Mouse (Mus musculus) central nervous system, embryonic 11.5 days (tissue): ENCODE measurements around the gene Trim17. TPM values are rescaled to one million over a fixed set of nuclear protein-coding genes. Genes with fewer than 3 reads are reported as not detected.

ENCODE experiments used
- polyA plus RNA-seq: library from polyadenylated mRNA; depleted of rRNA; stranded (reverse); fragments of >200 nt; gene quantifications from 2 replicates; pipeline ENCODE4 v1.2.3, GENCODE M21; 2012; rRNA removed

Gene Trim17
- 0.31 and 0.61 TPM in 2 replicates for polyA plus RNA-seq

GRCm38 (mm10) chr11:58954420-58955142 lies at the start of gene Trim17, which contains the start of gene Hist3h2a:
Trim17 (plus strand) TSS chr11:58954685.
Hist3h2a (plus strand) TSS chr11:58954685.

GRCm38 (mm10) chr11:58917745-58918366 lies 36.6 kb upstream of the Trim17 start, which contains the start of gene Btnl10:
Btnl10 (plus strand) TSS chr11:58917908.

GRCm38 (mm10) chr11:58938322-58939087 lies 16.0 kb upstream of the Trim17 start, which contains the start of gene Rnf187:
Rnf187 (minus strand) TSS chr11:58938916.

GRCm38 (mm10) chr11:58948542-58949479 lies 5.7 kb upstream of the Trim17 start, which contains the start of gene Hist3h2ba:
Hist3h2ba (plus strand) TSS chr11:58948920.

GRCm38 (mm10) chr11:58978027-58978705 lies 23.7 kb downstream of the Trim17 start, which contains the start of gene Trim11:
Trim11 (plus strand) TSS chr11:58978093.

Other genes starting within 250 kb of the Trim17 start
- gene Olfr318, start 230.7 kb upstream of the Trim17 start, polyA plus RNA-seq, result not detected in 2 replicates
- 0.04 and 0.05 TPM in 2 replicates for gene Olfr317, start 215.5 kb upstream of the Trim17 start, polyA plus RNA-seq
- not detected in 2 replicates for gene Olfr316, start 202.0 kb upstream of the Trim17 start, polyA plus RNA-seq
- not detected in 2 replicates for gene Olfr315, start 181.5 kb upstream of the Trim17 start, polyA plus RNA-seq
- gene Olfr314, start 171.7 kb upstream of the Trim17 start, polyA plus RNA-seq, result not detected in 2 replicates
- gene Fam183b, start 152.7 kb upstream of the Trim17 start, polyA plus RNA-seq, result 1.9 and 2.0 TPM in 2 replicates
- gene Olfr313, start 139.7 kb upstream of the Trim17 start, polyA plus RNA-seq, result not detected in 2 replicates
- not detected in 2 replicates for gene Olfr312, start 125.4 kb upstream of the Trim17 start, polyA plus RNA-seq
- 0.04 TPM in 1 of 2 replicates, not detected in the other for gene Olfr311, start 115.4 kb upstream of the Trim17 start, polyA plus RNA-seq
- gene Gm12258, start 107.5 kb upstream of the Trim17 start, polyA plus RNA-seq, result 14.4 and 18.1 TPM in 2 replicates
- gene 2810021J22Rik, start 87.5 kb upstream of the Trim17 start, polyA plus RNA-seq, result 8.4 and 10.1 TPM in 2 replicates
- 4.0 and 6.2 TPM in 2 replicates for gene Zfp39, start 50.5 kb upstream of the Trim17 start, polyA plus RNA-seq
- 0.25 and 0.91 TPM in 2 replicates for gene Btnl10, start 36.8 kb upstream of the Trim17 start, polyA plus RNA-seq
- gene Rnf187, start 15.8 kb upstream of the Trim17 start, polyA plus RNA-seq, result 274 and 477 TPM in 2 replicates
- 131 and 225 TPM in 2 replicates for gene Hist3h2ba, start 5.8 kb upstream of the Trim17 start, polyA plus RNA-seq
- gene Hist3h2a, start within 50 bp of the Trim17 start, polyA plus RNA-seq, result 35.5 and 38.9 TPM in 2 replicates
- 25.3 and 33.0 TPM in 2 replicates for gene Trim11, start 23.4 kb downstream of the Trim17 start, polyA plus RNA-seq
- gene Obscn, start 181.7 kb downstream of the Trim17 start, polyA plus RNA-seq, result 0.94 and 2.6 TPM in 2 replicates
- gene Iba57, start 209.1 kb downstream of the Trim17 start, polyA plus RNA-seq, result 4.7 and 5.5 TPM in 2 replicates
- gene Gjc2, start 228.5 kb downstream of the Trim17 start, polyA plus RNA-seq, result 0.17 and 0.18 TPM in 2 replicates
- gene Guk1, start 237.5 kb downstream of the Trim17 start, polyA plus RNA-seq, result 87.2 and 91.3 TPM in 2 replicates
- gene Mrpl55, start 247.8 kb downstream of the Trim17 start, polyA plus RNA-seq, result 43.4 and 43.8 TPM in 2 replicates